Mouse (Mus musculus): ENCODE measurements at regions not wholly inside any gene's neighbourhood (a gene's known extent, or its start where the extent isn't known, plus 50 kb on each side); places are given as distances from the start of the nearest gene placed in this dataset.

DNA sequence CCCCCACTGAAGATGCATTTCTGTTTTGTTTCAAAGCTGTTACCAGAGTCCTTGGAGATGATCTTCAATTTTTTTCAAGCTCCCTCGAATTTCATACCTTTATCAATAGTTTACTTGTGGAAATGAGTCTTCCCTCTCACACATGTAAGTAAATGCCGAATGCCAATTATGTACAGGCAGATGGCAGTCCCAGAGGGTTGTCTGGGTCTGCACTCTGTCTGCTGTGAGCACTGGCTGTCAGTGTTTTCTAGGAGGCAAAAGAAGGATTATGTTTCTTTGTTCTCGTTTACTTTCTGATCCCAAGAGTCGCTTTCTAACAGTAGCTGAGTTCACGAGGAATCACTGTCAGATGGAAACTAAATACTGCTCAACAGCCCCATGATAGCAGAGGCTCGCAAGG, 491.5 kb downstream of the 1700129C05Rik start:
- TF ChIP-seq ZMIZ1 (IDR thresholded peaks at IDR 0.05; ENCODE audit: low read depth, low read length) (no peak), EP300 (IDR thresholded peaks at IDR 0.05; ENCODE audit: low read length) (no peak), ZNF384 (IDR thresholded peaks at IDR 0.05; ENCODE audit: low read depth, low read length) (no peak), TBP (conservative IDR thresholded peaks at IDR 0.05; ENCODE audit: low read depth, low read length) (no peak), SMC3 (IDR thresholded peaks at IDR 0.05; ENCODE audit: low read depth, low read length) (no peak), SIN3A (IDR thresholded peaks at IDR 0.05; ENCODE audit: low read length) (no peak), CTCF (conservative IDR thresholded peaks at IDR 0.05 in 1 of 2, IDR thresholded peaks at IDR 0.05 in 1 of 2; ENCODE audit: low read depth in 2 of 2, low read length in 2 of 2) (no peak), POLR2A (IDR thresholded peaks at IDR 0.05; ENCODE audit: low read depth, low read length) (no peak), HCFC1 (IDR thresholded peaks at IDR 0.05; ENCODE audit: low read depth, low read length) (no peak), USF2 (conservative IDR thresholded peaks at IDR 0.05; ENCODE audit: low read depth, low read length) (no peak), KAT2A (IDR thresholded peaks at IDR 0.05; ENCODE audit: insufficient replicate concordance, low read length) (no peak), UBTF (IDR thresholded peaks at IDR 0.05; ENCODE audit: low read depth, low read length) (no peak), RCOR1 (conservative IDR thresholded peaks at IDR 0.05; ENCODE audit: low read depth, low read length) (no peak)

Data from CH12.LX (cell line).